Mouse (Mus musculus): ENCODE results near the gene Art4.

DNA sequence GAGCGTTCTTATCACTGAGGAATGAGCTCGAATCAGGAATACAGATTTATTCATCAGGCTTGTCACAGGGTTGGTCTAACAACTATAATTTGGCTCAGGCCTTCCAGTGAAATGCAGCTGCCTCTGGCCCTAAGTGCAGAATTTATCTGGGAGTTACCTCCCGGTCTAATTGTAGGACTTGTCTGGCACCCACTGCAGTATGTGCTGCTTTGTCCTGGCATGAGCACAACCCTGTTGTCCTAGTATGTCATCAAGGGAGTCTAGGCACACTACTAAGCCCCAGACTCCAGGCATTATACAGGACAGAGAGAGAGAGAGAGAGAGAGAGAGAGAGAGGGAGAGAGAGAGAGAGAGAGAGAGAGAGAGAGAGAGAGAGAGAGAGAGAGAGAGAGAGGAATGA, 20.2 kb downstream of the Art4 start:
- no peak for TF ChIP-seq CTCF (IDR thresholded peaks at IDR 0.05; ENCODE audit: low read depth, low read length)
- no peak for TF ChIP-seq EP300 (IDR thresholded peaks at IDR 0.05; ENCODE audit: insufficient read depth, low read depth, low read length)
- TF ChIP-seq POLR2A (IDR thresholded peaks at IDR 0.05; ENCODE audit: insufficient read depth, low read length) = no peak
